Mouse (Mus musculus): Measurements from ENCODE around the gene Nfasc.

Nfasc gene

DNA sequence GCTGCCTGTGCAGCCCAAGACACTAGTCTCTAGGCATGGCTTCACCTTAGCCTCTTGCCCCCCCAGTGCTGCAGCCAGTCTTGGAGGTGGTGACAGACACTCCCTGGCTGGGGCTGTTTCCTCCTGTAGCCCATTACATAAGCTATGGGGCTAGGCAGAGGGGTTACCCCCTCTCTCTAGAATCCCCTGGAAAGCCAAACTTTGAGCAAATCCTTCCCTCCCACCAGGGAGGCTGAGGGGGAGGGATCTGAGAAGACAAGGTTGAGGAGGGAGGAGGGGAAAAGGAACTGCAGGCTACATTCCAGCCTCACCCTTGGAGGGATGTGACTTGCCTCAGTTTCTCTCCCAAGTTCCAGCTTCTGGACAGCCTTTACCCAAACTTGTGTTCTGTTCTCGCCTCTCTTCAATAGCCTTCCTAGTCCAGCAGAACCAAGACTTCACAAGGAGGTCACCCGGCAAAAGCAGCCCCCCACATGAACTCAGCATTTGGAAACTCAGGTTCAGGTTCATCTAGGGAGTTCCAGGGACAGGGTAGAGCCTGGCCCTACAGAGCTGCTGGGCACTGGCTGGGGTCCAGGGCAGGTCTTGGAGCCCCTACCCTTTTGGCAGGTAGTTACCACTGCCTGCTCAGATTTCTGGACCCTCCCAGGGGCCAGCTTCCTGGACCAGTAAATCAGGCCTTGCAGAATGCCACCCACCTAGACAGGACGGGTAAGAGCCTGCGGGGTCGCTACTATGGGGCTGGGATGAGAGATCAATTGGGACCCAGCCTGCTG is 199.6 kb downstream of the Nfasc start:
- in situ Hi-C loops (cut with MboI, MseI): no loop called here

DNA sequence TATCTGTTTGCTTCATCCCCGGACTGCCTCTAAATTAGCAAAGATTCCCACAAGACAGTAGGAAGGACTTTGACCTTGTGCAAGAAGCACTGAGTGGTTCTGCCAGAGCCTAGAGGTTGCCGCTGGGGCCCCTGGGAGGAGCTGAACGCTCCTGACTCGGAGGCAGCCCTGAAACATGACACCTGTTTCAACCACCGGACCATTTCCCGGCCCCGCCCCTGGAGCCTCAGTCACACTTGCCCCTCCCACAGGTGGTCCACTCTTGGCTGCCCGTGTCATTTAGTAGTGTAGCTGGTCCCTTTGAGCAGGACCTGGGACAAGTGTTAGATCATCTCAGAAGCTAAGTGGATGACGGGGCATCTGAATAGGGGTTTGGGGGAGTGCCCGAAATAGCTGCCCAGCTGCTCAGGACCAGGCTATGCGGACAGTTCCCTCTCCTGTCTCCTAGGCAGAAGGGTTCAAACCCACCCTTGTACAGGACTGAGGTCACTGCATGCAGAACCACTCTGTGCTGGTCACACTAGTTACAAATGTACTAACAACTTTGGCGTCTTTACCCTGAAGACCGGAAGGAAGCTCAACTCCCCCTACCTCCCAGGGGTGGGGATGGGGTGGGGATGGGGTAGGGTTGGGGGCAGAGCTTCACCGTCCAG is 200.3 kb downstream of the Nfasc start:
- in situ Hi-C loops (cut with MboI, MseI): no loop called here

DNA sequence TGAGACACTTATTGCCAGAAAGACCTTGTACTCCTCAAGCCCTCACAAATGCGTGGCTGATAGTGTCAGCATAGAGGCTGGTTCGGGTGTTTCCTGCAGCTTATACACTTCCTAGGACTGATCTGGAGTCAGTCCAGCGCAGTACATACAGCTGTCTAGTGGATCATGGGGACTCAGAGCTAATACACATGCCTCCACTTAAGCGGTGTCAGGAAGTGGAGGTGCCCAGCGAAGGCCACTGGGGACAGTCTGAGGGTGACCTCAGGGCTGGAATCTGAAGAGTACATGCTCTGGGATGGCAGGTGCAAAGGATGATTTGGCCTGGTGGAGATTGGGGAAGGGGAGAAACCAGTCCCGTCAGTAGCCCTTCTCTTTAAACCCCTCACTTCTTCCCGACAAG is 200.9 kb downstream of the Nfasc start:
- in situ Hi-C loops (cut with MboI, MseI): no loop called here

DNA sequence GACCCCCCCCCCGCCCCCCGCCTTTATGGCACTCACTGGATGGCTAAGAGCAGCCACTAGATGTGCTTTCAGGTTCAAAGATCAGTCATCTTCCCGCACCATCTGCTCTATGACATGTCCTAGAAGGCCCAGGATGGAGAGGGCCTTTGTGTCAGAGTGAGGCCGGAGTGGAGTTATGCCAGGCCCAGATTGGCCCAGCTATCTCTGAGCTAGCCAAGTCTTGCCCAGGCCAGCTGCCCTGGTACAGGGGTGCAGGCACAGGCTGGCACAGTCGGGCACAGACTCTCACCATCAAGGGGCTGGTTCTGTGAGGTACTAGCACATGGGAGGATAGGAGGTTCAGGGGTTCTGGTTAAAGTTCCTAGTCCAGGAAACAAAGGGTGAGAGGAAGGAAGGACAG is 203.9 kb downstream of the Nfasc start:
- in situ Hi-C loops (cut with MboI, MseI): no loop called here

DNA sequence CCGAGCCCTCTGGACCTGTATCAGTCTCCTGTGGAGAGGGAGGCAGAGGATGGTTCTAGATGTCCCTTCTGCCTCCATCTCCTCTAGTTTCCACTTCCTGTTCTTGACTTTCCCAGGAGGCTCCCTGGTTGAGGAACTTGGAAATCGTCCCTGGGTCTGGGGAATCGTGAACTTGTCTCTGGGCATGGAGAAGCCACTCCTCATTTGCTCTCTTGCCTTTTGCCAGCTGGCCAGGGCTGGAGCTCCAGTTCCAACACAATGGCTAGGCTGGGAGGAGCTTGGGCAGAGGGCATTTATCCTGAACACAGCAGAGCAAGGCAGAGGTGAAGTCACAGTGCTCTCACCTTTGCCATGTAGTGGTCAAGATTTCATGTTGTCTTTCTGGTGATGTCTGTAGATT is 205.2 kb downstream of the Nfasc start:
- in situ Hi-C loops (cut with MboI, MseI): no loop called here

DNA sequence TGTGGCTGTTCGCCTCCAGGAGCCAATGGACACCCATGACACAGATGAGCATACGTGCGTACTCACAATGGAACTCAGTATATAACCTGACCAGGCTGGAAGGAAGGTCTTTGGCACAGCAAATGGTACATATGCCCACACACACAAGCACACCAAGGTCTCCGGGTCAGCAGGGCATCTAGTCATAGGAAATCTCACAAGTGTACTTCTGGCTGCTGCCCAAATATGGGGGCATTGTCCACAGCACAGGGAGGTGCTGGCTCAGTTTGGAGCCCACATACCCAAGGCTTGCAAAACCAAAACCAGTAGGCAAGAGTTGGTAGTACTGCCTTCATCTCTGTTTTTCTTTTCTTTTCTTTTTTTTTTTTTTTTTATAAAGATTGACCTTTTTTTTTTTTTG is 206.1 kb downstream of the Nfasc start:
- in situ Hi-C loops (cut with MboI, MseI): no loop called here

DNA sequence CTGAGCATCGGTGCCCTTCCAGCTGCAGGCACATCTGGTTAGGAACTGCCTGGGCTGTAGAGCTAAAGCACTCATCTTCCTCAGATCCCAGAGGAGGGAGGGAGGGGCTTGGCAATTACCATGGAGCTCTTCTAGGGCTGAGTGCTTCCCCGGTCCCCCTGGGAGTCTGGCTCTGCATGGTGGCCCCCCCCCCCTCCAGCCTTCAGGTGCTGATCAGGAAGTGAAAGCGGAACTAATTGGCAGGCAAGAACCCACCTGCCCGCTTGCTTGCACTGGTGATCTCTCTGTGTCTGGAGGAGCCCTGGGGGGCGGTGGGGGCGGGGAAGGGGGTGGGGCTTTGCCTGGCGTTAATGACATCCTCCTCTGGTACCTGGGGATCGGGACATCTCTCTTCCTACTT is 207.8 kb downstream of the Nfasc start:
- in situ Hi-C loops (cut with MboI, MseI): no loop called here

DNA sequence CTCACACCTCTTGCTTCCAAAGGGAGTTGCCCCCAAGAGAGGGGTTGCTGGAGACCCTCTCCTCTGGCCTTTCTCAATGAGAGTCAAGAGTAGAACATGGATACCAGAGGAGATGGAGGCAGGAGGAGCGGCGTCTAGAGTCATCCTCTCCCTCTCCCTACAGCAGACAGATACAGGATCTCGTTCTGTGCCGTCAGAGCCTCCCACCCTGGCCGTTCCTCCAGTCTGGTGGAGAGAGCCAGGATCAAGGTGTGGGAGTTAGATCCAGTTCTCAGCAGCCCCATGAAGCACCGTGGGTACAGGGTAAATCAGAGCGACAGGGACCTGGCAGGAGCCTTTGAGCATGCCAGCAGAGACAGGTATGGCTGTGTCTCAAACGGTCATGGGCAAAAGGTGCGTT is 209.1 kb downstream of the Nfasc start:
- in situ Hi-C loops (cut with MboI, MseI): no loop called here

DNA sequence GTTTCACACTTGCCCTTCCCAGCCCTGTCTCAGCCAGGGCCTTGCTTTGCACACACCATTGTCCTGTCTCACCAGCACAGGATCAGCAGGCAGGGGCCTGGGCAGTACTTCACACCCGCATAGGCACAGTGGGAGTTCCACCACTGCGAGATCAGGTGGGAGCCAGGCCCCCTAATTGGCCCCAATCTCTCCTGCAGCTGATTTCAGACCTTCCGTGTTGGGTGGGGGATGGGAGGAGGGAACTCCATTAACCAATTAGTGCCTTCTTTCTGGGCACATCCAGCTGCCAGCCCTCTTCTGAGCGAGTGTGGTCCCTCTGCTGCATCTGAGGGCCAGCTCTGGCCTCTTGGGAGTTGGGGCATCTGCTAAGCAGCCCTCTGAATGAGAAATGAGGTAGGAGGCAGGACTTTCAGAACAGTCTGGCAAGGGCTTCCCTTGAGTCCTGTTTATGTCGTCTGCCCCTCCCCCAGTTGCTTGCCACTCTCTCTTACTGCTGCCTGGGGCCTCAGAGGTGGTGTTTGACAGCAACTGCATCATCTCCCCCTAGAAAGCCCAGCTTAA is 210.9 kb downstream of the Nfasc start:
- in situ Hi-C loops (cut with MboI, MseI): no loop called here

DNA sequence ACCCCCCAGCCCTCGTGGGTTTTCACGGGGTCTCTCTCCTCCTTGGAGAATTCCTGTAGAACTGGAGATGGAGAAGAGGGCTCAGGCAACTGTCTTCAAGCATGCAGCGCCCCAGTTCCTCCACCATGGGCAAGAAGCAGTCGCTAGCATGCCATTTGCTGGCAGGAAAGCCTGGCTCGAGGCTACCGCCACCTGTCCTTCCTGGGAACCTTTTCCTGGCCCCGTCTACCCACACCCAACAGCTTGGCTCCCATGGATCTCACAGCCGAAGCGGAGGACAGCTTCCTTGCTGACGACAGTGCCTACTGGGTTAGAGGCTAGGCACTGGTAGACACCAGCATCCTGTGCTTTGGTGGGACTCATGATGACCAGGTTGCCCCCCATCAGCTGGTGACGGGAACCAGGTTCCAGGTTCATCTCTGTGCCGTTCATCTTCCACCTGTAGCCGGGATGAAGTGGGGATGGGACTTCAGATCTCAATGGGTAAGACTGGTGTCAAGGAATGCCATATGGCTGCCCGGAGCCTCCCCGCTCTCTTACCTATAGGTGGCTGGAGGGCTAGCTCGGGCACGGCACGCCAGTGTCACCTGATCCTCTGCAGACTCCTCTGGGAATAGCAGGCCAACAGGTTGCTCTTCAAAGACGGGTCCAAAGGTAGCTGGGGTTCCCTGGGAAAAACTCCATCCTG is 212.8 kb downstream of the Nfasc start:
- in situ Hi-C loops (cut with MboI, MseI): loop anchor here (5.0 kb wide), 1 partner anchor 64 kb away; no protein-coding TSS in a partner anchor

DNA sequence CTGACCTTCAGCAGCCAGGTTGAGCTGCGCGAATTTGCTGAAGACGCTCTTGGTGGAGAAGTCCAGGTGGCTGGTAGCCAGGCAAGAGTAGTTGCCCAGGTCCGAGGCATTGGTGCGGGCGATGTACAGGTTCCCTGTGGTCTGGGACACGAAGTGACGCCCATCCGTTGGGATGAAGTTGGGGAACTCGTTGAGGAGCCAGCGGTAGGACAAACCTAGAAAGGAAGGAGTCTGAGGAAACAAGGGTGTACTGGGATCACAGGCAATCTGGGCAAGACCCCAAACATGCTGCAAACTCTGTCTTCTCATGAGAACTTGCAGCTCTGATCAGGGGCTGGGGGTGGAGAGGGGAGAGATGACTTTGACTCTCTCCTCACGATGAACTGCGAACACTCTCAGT is 213.5 kb downstream of the Nfasc start:
- in situ Hi-C loops (cut with MboI, MseI): loop anchor here (5.0 kb wide), 1 partner anchor 64 kb away; no protein-coding TSS in a partner anchor

DNA sequence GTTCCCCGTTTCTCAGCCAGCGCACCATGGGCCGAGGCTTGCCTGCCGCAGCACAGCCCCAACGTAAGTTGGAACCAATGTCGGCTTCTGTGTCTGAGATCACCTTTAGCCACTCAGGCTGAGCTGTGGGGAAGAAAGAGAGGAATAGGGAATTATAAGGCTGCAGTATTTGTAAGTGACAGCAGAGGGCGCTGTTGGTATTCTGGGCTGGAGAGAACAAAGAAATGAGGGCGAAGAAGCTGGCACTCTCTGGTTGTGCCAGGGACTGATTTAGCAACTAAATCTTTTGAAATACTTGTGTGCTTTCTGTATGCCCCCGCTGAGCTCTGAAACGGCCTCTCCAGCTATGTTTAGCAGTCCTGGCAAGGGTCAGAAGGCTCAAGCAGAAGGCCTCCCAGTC is 215.8 kb downstream of the Nfasc start:
- in situ Hi-C loops (cut with MboI, MseI): loop anchor here (5.0 kb wide), 1 partner anchor 66 kb away; no protein-coding TSS in a partner anchor

DNA sequence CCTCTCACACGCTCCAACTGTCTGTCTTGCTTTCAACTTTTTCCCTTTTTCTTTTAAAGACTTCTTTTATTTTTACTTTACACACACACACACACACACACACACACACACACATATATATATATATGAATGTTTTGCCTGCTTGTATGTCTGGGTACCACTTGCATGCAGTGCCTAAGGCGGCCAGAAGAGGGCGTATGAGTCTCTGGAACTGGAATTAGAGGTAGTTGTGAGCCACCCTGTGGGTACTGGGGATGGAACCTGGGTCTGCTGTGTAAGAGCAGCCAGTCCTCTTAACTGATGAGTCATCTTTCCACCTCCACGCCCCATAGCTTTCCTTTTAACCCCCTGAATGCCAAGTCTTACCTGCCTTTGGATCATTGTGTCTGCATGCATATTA is 217.7 kb downstream of the Nfasc start:
- in situ Hi-C loops (cut with MboI, MseI): no loop called here

DNA sequence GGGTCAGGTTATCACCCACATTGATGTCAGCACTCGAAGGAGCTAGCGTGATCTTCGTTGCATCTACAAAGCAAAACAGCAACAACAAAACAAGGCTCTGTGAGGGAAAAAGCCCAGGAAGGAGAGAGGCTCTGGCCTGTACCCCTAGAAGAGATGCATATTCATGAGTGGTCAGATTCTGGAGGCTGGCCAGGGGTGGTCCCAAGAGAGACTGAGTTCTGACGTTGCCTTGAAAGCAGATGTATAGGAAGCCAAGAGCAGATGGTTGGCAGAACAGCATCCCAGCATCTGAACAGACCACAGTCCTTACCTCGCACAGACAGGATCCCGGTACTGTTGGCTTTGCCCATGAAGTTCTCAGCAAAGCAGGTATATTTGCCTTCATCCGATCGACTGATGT is 218.5 kb downstream of the Nfasc start:
- in situ Hi-C loops (cut with MboI, MseI): no loop called here

DNA sequence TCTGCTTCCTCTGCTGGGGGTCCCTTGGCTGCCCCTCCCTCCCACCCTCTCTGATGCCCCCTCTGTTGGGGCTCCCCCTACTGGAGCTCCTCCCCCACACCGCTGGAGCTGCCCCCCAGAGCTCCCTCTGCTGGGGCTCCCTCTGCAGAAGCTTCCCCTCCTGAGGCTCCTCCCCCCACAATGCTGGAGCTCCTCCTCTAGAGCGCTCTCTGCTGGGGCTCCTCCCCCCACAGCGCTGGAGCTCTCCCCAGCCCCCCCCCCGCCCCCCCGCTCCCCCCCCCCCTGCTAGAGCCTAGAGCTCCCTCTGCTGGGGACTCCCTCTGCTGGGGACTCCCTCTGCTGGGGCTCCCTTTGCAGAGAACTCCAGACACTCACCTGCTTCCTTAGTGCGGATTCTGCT is 220.8 kb downstream of the Nfasc start:
- in situ Hi-C loops (cut with MboI, MseI): no loop called here

DNA sequence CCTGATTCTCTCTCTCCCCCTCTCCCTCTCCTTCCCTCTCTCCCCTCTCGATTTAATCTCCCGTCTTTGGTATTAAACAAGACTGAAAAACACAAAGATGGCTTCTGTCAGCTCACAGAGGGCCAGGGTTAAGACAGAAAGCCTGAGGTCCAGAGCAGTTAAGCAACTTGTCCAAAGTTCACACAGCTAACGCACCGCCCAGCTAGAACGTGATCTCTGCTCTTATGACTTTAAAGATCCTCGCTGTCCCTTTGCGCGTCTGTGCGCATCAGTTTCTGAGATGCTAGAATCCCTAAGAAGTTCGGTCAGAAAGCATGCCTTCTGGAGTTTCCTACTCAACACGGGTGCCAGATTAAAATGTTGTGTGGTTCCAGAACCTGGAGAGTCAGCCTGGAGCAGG is 221.9 kb downstream of the Nfasc start:
- in situ Hi-C loops (cut with MboI, MseI): no loop called here

DNA sequence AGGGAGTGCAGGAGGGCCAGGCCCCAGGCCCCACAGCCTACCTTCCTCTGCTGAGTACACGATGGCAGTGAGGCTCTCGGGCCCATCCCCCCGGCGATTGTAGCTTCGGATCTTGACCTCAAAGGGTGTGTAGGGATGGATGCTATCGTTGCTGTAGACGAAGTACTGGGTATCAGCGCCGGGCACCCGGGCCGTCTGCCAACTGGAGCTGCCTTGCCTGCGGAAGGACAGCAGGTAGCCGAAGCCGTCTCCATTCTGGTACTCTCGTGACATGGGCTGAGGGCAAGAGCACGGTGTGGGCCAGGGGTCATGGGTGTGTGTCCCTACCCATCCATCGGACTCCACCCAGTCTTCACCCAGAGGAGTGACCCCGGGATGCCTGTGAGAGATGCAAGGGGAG is 223.0 kb downstream of the Nfasc start:
- in situ Hi-C loops (cut with MboI, MseI): no loop called here

DNA sequence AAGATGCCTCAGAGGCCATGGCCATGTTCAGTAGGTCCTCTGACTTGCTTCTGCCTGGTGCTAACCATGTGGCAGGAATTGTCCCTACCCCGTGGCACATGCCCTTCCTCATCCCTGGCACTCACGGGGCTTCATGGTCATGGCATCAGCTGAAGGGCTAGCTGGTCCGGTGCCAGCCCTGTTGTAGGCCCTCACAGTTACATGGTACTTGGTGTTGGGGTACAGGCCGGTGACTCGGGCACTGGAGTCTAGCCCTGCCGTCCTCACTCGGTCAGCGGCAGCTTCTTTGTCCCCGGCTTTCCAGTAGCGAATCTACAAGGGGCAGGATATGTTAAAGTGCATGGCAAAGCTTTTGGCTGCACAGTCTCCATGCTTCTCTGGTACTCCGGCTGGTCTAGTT is 224.8 kb downstream of the Nfasc start:
- in situ Hi-C loops (cut with MboI, MseI): no loop called here

DNA sequence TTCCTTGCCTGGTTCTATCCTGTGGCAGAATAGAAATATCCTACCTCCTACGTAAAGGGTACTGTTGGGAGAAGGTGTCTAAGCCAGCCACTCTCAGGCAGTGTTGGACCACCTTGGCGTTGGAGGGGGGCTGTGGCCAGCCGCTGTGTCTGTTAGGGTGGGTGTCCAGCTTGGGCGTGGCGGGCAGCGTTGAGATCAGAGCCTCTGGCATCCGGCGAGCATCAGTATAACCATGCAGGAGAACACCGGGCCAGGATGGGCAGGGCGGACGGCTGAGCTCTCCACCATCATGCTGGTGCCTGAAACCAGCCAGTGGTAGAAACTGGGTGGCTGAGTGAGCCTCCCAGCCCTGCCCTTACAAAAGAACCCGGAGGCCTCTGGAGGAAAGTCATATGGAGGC is 226.3 kb downstream of the Nfasc start:
- in situ Hi-C loops (cut with MboI, MseI): no loop called here
